10 mouse cellular contexts compared by ENCODE assay signal in the genomic region with DNA sequence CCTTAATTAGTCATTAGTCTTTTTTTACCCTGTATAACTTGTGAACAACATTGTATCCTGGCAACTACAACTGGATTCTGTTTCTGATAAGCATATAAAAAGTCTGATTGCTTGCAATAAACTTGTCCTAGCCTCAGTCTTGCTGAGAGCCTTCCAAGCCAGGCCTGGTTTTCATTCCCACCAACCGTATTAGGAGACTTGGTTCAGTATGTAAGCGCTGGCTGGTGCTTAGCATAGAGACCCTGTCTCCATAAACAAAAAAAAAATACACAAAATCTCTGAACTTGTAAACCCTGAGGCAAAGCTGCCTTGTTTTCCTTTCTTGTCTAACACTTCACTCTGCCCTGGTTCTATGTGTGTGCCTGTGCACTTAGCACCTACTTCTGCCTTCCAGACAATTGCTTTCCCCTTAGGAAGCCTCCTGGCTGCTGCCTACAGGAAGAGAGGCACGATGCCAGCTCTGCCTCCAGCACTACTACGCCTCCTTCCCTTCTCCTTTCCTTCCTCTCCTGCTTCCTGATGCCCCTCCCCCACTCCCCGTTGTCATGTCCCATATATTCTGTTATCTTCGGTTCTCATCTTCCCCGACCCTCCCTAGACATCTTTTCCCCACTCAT. TPM values are rescaled to one million over a fixed set of nuclear protein-coding genes. Genes with fewer than 3 reads are reported as not detected.
DNase-seq lines count a peak whose midpoint lies in the region; ATAC-seq and TF ChIP-seq lines count a peak whose summit lies in the region.
"Had no signal": no experiment of that assay in that cellular context is flagged by ENCODE, and none has a peak within 500 bp of the region (broad histone marks: within the 10 kb centered on the region; RNA-seq: fewer than 3 reads in every experiment).

No protein-coding gene starts in this region.

- no peak overlapping the region for H3K9ac ChIP-seq in kidney, postnatal 0 days (ENCODE audit: low read depth, low read length)
- H3K9ac ChIP-seq in hindbrain, postnatal 0 days (replicated peaks; ENCODE audit: low read length): no peak overlapping the region
- H3K9ac ChIP-seq: neural tube, embryonic 13.5 days had no signal

- TF ChIP-seq CTCF in kidney, postnatal 0 days (IDR thresholded peaks at IDR 0.05; ENCODE audit: low read depth): no peak
- no peak for TF ChIP-seq CTCF in olfactory bulb, adult 2 months (IDR thresholded peaks at IDR 0.05; ENCODE audit: insufficient read depth, low read depth, low read length)
- no peak for TF ChIP-seq CTCF in hindbrain, postnatal 0 days (IDR thresholded peaks at IDR 0.05; ENCODE audit: low read depth)

- 30% methylated on average over 7 of the region's 7 CpGs for WGBS in kidney, postnatal 0 days
- 18% methylated on average over 7 of the region's 7 CpGs for WGBS in olfactory bulb, adult 2 months
- 47% methylated on average over 7 of the region's 7 CpGs for WGBS in hindbrain, postnatal 0 days

- TF ChIP-seq POLR2A in olfactory bulb, adult 2 months (IDR thresholded peaks at IDR 0.05; ENCODE audit: insufficient read depth, low read depth, low read length): no peak

- H3K36me3 ChIP-seq in kidney, postnatal 0 days (ENCODE audit: insufficient read depth, low read length): no peaks in the 10 kb centered on the region
- H3K36me3 ChIP-seq in hindbrain, postnatal 0 days (ENCODE audit: insufficient read depth, low read length): no peaks in the 10 kb centered on the region
- H3K36me3 ChIP-seq: neural tube, embryonic 13.5 days had no signal

- H3K4me2 ChIP-seq in kidney, postnatal 0 days (ENCODE audit: low read length): no peak overlapping the region
- H3K4me2 ChIP-seq in hindbrain, postnatal 0 days (ENCODE audit: low read depth, low read length): no peak overlapping the region
- H3K4me2 ChIP-seq: neural tube, embryonic 13.5 days had no signal

- H3K4me3 ChIP-seq in kidney, postnatal 0 days (replicated peaks; ENCODE audit: low read depth, low read length): no peak overlapping the region
- no peak overlapping the region for H3K4me3 ChIP-seq in olfactory bulb, adult 2 months (ENCODE audit: insufficient read depth, low read depth, low read length)
- no peak overlapping the region for H3K4me3 ChIP-seq in hindbrain, postnatal 0 days (ENCODE audit: low read length)
- H3K4me3 ChIP-seq: neural tube, embryonic 13.5 days had no signal

- peaks cover 12% of the 10 kb centered on the region for H3K4me1 ChIP-seq in kidney, postnatal 0 days (replicated peaks; ENCODE audit: insufficient read depth, low read length)
- peaks cover 9% of the 10 kb centered on the region for H3K4me1 ChIP-seq in olfactory bulb, adult 2 months (ENCODE audit: control insufficient read depth, insufficient read depth, low read length)
- H3K4me1 ChIP-seq in hindbrain, postnatal 0 days (ENCODE audit: insufficient read depth, low read length): no peaks in the 10 kb centered on the region

- peak; percentile 39 to 41 for DNase-seq in cerebellum, postnatal 10 days
- no peak for DNase-seq in cerebellum, postnatal 36 days
- peak; percentile 21 for DNase-seq in kidney, adult 9 months
- DNase-seq in kidney, adult 11 months: no peak
- peak; percentile 71 for DNase-seq in kidney, postnatal 0 days (ENCODE audit: low spot score)
- DNase-seq in hindbrain, postnatal 0 days (ENCODE audit: low spot score): no peak
- DNase-seq in T-cell, adult 2 months (ENCODE audit: low spot score): no peak

- peak overlapping the region; percentile 71 for H3K27ac ChIP-seq in kidney, postnatal 0 days
- H3K27ac ChIP-seq in olfactory bulb, adult 2 months (ENCODE audit: insufficient read depth, low read depth, low read length): peak overlapping the region; percentile 92
- H3K27ac ChIP-seq in hindbrain, postnatal 0 days: no peak overlapping the region
- H3K27ac ChIP-seq: neural tube, embryonic 13.5 days had no signal

- no peaks in the 10 kb centered on the region for H3K27me3 ChIP-seq in kidney, postnatal 0 days (ENCODE audit: insufficient read depth, low read length)
- H3K27me3 ChIP-seq in hindbrain, postnatal 0 days (ENCODE audit: insufficient read depth, low read length): no peaks in the 10 kb centered on the region
- H3K27me3 ChIP-seq: neural tube, embryonic 13.5 days had no signal

- no peaks in the 10 kb centered on the region for H3K9me3 ChIP-seq in kidney, postnatal 0 days (replicated peaks; ENCODE audit: low read length)
- H3K9me3 ChIP-seq in hindbrain, postnatal 0 days (ENCODE audit: low read length): no peaks in the 10 kb centered on the region
- H3K9me3 ChIP-seq: neural tube, embryonic 13.5 days had no signal

- ATAC-seq in kidney, postnatal 0 days (replicated peaks; ENCODE audit: low FRiP score, low read depth): no peak
- no peak for ATAC-seq in hindbrain, postnatal 0 days
- ATAC-seq: activated CD4-positive, CD25-positive, alpha-beta regulatory T cell, adult 4 months had no signal

RNA-seq across cellular contexts. Expression of a gene that starts 14.8 kb away (rescaled TPM):
- polyA plus RNA-seq in kidney, postnatal 0 days (2015; fragmentation: Nextera tagmentation; extraction: Ambion mirVana): 16.8 and 18.0 TPM in 2 replicates
- not detected in 2 replicates for polyA plus RNA-seq in olfactory bulb, adult 2 months (2012; ENCODE audit: insufficient read depth, insufficient read length, low replicate concordance, missing spikeins)
- total RNA-seq in hindbrain, postnatal 0 days (2014; rRNA removed): 2.8 TPM in 1 of 2 replicates, not detected in the other
- 1.2 and 1.3 TPM in 2 replicates for polyA plus RNA-seq in hindbrain, postnatal 0 days (2015; fragmentation: Nextera tagmentation; extraction: Ambion mirVana)

Comparison
In these comparisons a context has a peak if more than half of its experiments do, and no peak if none do; other contexts are left out.
1. DNase-seq: peak in cerebellum, postnatal 10 days (2 of 2), kidney, adult 9 months (single experiment) and kidney, postnatal 0 days (single experiment); none in cerebellum, postnatal 36 days (0 of 2), kidney, adult 11 months (single experiment), hindbrain, postnatal 0 days (single experiment) and T-cell, adult 2 months (single experiment).